In the genomic region with DNA sequence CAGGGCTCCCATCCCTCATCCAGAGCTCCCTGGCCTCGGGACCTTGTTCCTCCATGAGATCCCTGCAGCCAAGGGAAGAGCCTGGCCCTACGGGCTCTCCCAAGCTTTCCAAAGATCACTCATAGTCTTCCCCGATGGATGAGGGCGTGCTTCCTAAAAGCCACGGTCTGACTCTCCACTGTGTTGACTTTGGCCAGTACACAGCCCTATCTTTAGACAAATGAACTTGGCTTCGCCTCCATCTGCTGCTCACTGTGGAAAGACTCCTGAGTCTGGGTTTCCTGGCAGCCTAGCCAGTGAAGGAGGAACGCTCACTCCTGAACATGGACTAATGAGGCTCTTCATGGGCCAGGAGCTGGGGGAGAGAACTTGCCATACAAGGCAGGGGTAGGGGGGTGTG, we compare ENCODE assay signal across 7 mouse cellular contexts.
A peak's percentile ranks its signal among the peaks of the same experiment; 100 is the strongest.
DNase-seq lines count a peak whose midpoint lies in the region.

No protein-coding gene starts in this region.

- intact Hi-C loops in left cerebral cortex, postnatal 25 days (cut with DNase I) = no loop called here

- peak; percentile 15 for DNase-seq in urinary bladder, postnatal 14 days (ENCODE audit: low spot score)
- no peak for DNase-seq in urinary bladder, postnatal 10 days (ENCODE audit: low spot score)
- DNase-seq in heart, adult 8-10 months (ENCODE audit: low spot score) = peak; percentile 81
- peak; percentile 55 for DNase-seq in kidney, postnatal 14 days
- DNase-seq in left cerebral cortex, adult 18-20 months (ENCODE audit: low spot score in 2 of 2) = no peak
- no peak for DNase-seq in layer of hippocampus, adult 18-20 months (ENCODE audit: low spot score in 2 of 2)
- DNase-seq in left cerebral cortex, postnatal 25 days (ENCODE audit: low spot score in 2 of 2) = no peak

Comparison
In these comparisons a context has a peak if more than half of its experiments do, and no peak if none do; other contexts are left out.
1. DNase-seq: peak in urinary bladder, postnatal 14 days (single experiment), heart, adult 8-10 months (single experiment) and kidney, postnatal 14 days (single experiment); none in urinary bladder, postnatal 10 days (single experiment), left cerebral cortex, adult 18-20 months (0 of 2), layer of hippocampus, adult 18-20 months (0 of 2) and left cerebral cortex, postnatal 25 days (0 of 2).